ENCODE assay signal across 10 mouse cellular contexts in the genomic region with DNA sequence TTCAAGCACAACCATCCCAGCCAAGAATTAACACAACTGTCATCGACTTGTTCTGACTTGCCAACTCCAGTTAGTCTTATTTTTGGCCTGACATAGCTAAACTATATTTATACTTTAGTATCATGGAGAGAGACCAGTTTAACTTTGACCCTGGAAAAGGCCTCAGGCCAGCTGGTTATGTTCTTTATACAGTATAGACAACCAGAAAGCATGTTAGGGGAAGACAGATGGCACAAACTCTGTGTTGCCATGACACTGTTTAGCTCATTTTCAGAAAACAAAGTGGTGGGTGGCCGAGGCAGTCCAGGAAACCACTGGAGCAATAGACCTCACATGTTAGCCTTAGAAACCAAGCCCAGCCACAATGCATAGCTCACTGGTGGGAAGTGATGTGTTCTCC.
A peak's percentile ranks its signal among the peaks of the same experiment; 100 is the strongest.
DNase-seq lines count a peak whose midpoint lies in the region; ATAC-seq lines count a peak whose summit lies in the region.
"Had no signal": no experiment of that assay in that cellular context is flagged by ENCODE, and none has a peak within 500 bp of the region (broad histone marks: within the 10 kb centered on the region; RNA-seq: fewer than 3 reads in every experiment).

No protein-coding gene starts in this region.

- peaks cover 15% of the 10 kb centered on the region for H3K4me1 ChIP-seq in kidney, embryonic 15.5 days
- H3K4me1 ChIP-seq: forebrain, embryonic 15.5 days had no signal

- H3K36me3 ChIP-seq in kidney, embryonic 15.5 days, result 0 out of 2 replicates have a peak, but pooled peaks cover 2% of the 10 kb centered on the region
- H3K36me3 ChIP-seq: forebrain, embryonic 15.5 days had no signal

- peak; percentile 46; the same call in 1 of the 2 replicates for ATAC-seq in kidney, embryonic 15.5 days (replicated peaks; ENCODE audit: low FRiP score)
- no peak for ATAC-seq in megakaryocyte progenitor cell, adult 5-6 weeks (replicated peaks; ENCODE audit: poor library complexity)
- ATAC-seq: forebrain, embryonic 15.5 days had no signal

- WGBS in kidney, embryonic 15.5 days, result 54% methylated on average over 2 of the region's 2 CpGs

- H3K9me3 ChIP-seq in kidney, embryonic 15.5 days (replicated peaks), result no peaks in the 10 kb centered on the region
- H3K9me3 ChIP-seq: forebrain, embryonic 15.5 days had no signal

- no peak overlapping the region for H3K4me2 ChIP-seq in kidney, embryonic 15.5 days
- H3K4me2 ChIP-seq: forebrain, embryonic 15.5 days had no signal

- peak overlapping the region; percentile 75 for H3K27ac ChIP-seq in kidney, embryonic 15.5 days
- H3K27ac ChIP-seq: forebrain, embryonic 15.5 days had no signal

- no peak overlapping the region for H3K9ac ChIP-seq in kidney, embryonic 15.5 days
- H3K9ac ChIP-seq: forebrain, embryonic 15.5 days had no signal

- intact Hi-C loops in heart, postnatal 14 days (cut with DNase I), result no loop called here

- no peak overlapping the region for H3K4me3 ChIP-seq in kidney, embryonic 15.5 days (replicated peaks)
- H3K4me3 ChIP-seq: forebrain, embryonic 15.5 days; myocyte had no signal

- H3K27me3 ChIP-seq in kidney, embryonic 15.5 days, result no peaks in the 10 kb centered on the region
- H3K27me3 ChIP-seq: forebrain, embryonic 15.5 days had no signal

- DNase-seq in kidney, adult 11 months, result no peak
- DNase-seq in fibroblast of lung, adult 2 months (ENCODE audit: low read depth), result peak; percentile 17
- peak; percentile 15 to 30 for DNase-seq in heart, postnatal 14 days
- DNase-seq in lung, postnatal 14 days, result peak; percentile 15
- DNase-seq in left cerebral cortex, adult 9 months (ENCODE audit: low spot score in 2 of 2), result no peak
- no peak for DNase-seq in adrenal gland, adult 18-20 months (ENCODE audit: low spot score in 2 of 2)

Comparison
In these comparisons a context has a peak if more than half of its experiments do, and no peak if none do; other contexts are left out.
1. DNase-seq: peak in fibroblast of lung, adult 2 months (single experiment), heart, postnatal 14 days (2 of 2) and lung, postnatal 14 days (single experiment); none in kidney, adult 11 months (single experiment), left cerebral cortex, adult 9 months (0 of 2) and adrenal gland, adult 18-20 months (0 of 2).